Mouse (Mus musculus) G1E (cell line): ENCODE measurements at regions not wholly inside any gene's neighbourhood (a gene's known extent, or its start where the extent isn't known, plus 50 kb on each side); places are given as distances from the start of the nearest gene placed in this dataset.

Experiments
- CTCF ChIP-seq: IDR thresholded peaks from 2 replicates; pipeline ENCODE4 v1.5.1; 2012; ENCODE audit warnings: low read depth, low read length, inconsistent platforms, mixed read lengths
- GATA1 ChIP-seq: IDR thresholded peaks from 2 replicates; pipeline ENCODE4 v1.6.1; 2012; ENCODE audit warnings: borderline replicate concordance, low read length, inconsistent platforms, mixed read lengths

GRCm38 (mm10) chr16:24095630-24096029, 107.0 kb upstream of the Bcl6 start:
- TF ChIP-seq CTCF, result no peak
- TF ChIP-seq GATA1, result no peak
